Mouse (Mus musculus) kidney, adult 2 months (tissue): ENCODE data around the gene Abtb2.

ENCODE experiments used
- CTCF ChIP-seq: fragments of 200-500 bp; conservative IDR thresholded peaks from 2 replicates; pipeline ENCODE4 v1.5.1; 2011; ENCODE audit warnings: low read depth, mild to moderate bottlenecking, control low read depth, low read length, moderate library complexity, mixed read lengths; ENCODE audit not compliant: insufficient read depth, insufficient read length
- POLR2A ChIP-seq: fragments of 200-500 bp; IDR thresholded peaks from one replicate; pipeline ENCODE4 v1.6.1; 2011; ENCODE audit warnings: low read depth, low read length, control low read depth

DNA sequence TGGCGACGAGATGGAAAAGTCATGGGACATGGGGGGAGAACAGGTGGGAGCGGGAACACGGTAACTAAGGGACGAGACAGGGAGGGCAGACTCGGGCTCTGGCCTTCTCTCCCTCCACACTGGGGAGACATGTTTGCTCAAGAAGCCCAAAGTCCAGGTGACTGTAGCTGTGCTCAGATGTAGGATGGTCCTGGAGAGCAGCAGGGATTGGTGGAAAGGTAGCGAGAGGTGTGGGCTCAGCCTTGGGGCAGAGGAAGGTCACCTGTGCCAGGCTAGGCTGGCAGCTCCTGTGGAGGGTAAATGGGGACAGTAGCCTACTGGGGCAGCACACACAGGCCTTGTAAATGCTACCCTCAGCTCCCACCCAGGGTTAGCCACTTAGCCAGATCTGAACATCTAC is 147.7 kb downstream of the Abtb2 start:
- TF ChIP-seq POLR2A (no peak), CTCF (no peak)
